Mouse (Mus musculus): ENCODE measurements at regions not wholly inside any gene's neighbourhood (a gene's known extent, or its start where the extent isn't known, plus 50 kb on each side); places are given as distances from the start of the nearest gene placed in this dataset.

GRCm38 (mm10) chr8:103144835-103145234 is 359.4 kb upstream of the Cdh11 start:
- DNase-seq (ENCODE audit: low spot score), result no peak

GRCm38 (mm10) chr8:103148013-103148412 is 362.6 kb upstream of the Cdh11 start:
- DNase-seq (ENCODE audit: low spot score), result no peak

- no peak for DNase-seq (ENCODE audit: low spot score)
Observed at GRCm38 (mm10) chr8:103148447-103148846, 363.0 kb upstream of the Cdh11 start.

GRCm38 (mm10) chr8:103166623-103167316 is 381.3 kb upstream of the Cdh11 start:
- DNase-seq (ENCODE audit: low spot score), result no peak

- DNase-seq (ENCODE audit: low spot score), result no peak
Observed at GRCm38 (mm10) chr8:103173313-103173712, 387.9 kb upstream of the Cdh11 start.

- DNase-seq (ENCODE audit: low spot score), result no peak
Observed at GRCm38 (mm10) chr8:103173803-103174429, 388.5 kb upstream of the Cdh11 start.

- DNase-seq (ENCODE audit: low spot score), result no peak
Observed at GRCm38 (mm10) chr8:103180661-103181060, 395.2 kb upstream of the Cdh11 start.

GRCm38 (mm10) chr8:103188720-103189498 is 403.5 kb upstream of the Cdh11 start:
- no peak for DNase-seq (ENCODE audit: low spot score)

- no peak for DNase-seq (ENCODE audit: low spot score)
Observed at GRCm38 (mm10) chr8:103198251-103198650, 412.8 kb upstream of the Cdh11 start.

- no peak for DNase-seq (ENCODE audit: low spot score)
Observed at GRCm38 (mm10) chr8:103199696-103200615, 414.5 kb upstream of the Cdh11 start.

- DNase-seq (ENCODE audit: low spot score), result no peak
Observed at GRCm38 (mm10) chr8:103203710-103204109, 418.3 kb upstream of the Cdh11 start.

- DNase-seq (ENCODE audit: low spot score), result no peak
Observed at GRCm38 (mm10) chr8:103214606-103215005, 429.2 kb upstream of the Cdh11 start.

GRCm38 (mm10) chr8:103230741-103231475 is 445.5 kb upstream of the Cdh11 start:
- DNase-seq (ENCODE audit: low spot score), result no peak

- DNase-seq (ENCODE audit: low spot score), result no peak
Observed at GRCm38 (mm10) chr8:103234374-103234773, 448.9 kb upstream of the Cdh11 start.

GRCm38 (mm10) chr8:103235614-103236013 is 450.2 kb upstream of the Cdh11 start:
- DNase-seq (ENCODE audit: low spot score), result no peak

GRCm38 (mm10) chr8:103238456-103238970 is 453.1 kb upstream of the Cdh11 start:
- no peak for DNase-seq (ENCODE audit: low spot score)

- no peak for DNase-seq (ENCODE audit: low spot score)
Observed at GRCm38 (mm10) chr8:103244169-103244568, 458.7 kb upstream of the Cdh11 start.

GRCm38 (mm10) chr8:103244658-103245057 is 459.2 kb upstream of the Cdh11 start:
- DNase-seq (ENCODE audit: low spot score), result no peak

GRCm38 (mm10) chr8:103245864-103246263 is 460.4 kb upstream of the Cdh11 start:
- DNase-seq (ENCODE audit: low spot score), result no peak

- DNase-seq (ENCODE audit: low spot score), result no peak
Observed at GRCm38 (mm10) chr8:103261236-103261635, 475.8 kb upstream of the Cdh11 start.

- no peak for DNase-seq (ENCODE audit: low spot score)
Observed at GRCm38 (mm10) chr8:103270035-103270434, 484.6 kb upstream of the Cdh11 start.
